Mouse (Mus musculus) brain, adult 2 months (tissue): ENCODE data around the gene Myo9a.
"Not testable (repeated sequence)": the region's sequence is repeated elsewhere in the genome, so short reads cannot be mapped to it uniquely, and the experiment has no call there.

Experiments
- DNase-seq: peaks from one replicate; pipeline ENCODE4 v3.0.0; 2011; ENCODE audit warnings: low read depth, low spot score

Myo9a gene

DNA sequence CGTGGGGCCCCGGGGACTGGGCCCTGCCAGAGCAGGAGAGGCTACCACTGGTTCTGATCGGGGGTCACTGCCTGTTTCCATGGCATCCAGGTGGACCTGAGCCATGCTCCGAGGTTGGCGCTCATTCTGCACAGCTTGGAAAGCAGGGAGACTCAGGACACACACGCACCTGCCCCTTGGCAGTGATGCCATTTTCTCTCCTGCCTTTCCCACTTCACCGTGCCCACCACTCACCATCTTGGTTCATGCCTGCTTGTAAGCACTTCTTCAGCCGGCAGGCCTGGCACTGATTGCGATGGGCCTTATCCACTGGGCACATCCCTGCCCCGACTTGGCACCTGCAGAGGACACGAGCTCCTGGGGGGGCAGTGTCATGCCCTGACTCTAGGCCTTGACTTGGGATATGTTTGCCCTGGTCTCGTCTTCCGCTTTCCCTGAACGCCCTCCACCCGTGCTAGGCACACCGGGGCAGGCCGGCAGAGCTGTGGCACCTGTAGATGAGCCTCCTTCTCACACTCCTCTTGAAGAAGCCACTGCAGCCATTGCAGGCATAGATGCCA, 198.1 kb downstream of the Myo9a start:
- DNase-seq, result no peak

DNA sequence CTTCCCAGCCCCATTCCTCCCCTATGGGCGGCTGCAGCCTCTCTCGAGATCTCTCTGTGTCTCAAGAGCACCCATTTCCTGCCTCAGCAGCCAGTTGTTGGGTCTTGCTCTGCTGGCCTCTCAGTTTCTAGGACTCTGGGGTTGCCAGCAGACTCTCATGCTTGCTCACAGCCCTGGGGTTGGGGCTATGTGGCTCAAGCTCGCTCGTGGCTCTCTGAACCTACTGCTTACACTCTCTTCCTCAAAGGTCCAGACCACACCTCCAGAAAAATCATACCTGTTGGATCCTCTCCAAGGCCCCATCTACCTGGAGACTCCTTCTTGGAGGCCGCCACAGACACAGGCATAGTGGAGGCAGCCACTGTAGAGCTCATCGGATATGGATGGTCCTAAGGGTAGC, 198.8 kb downstream of the Myo9a start:
- no peak for DNase-seq

DNA sequence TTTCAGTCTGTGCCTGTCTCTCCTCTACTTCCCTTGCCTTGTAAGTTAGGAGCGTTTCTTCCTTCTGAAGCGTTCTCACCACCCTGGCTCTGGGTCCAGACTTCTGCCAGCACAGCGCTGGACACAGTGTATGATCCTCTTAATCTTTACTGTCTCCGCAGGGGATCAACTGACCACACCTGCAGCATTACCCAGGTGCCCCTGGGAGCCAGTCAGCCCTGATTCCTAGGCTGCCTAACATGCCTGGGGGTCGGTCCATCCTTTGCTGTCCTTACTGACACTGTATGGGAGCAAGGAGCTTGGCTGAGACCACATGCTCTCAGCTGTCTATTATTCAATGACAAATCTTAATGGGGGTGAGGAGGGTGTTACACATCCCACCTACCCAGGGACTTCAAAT, 199.3 kb downstream of the Myo9a start:
- DNase-seq, result no peak

DNA sequence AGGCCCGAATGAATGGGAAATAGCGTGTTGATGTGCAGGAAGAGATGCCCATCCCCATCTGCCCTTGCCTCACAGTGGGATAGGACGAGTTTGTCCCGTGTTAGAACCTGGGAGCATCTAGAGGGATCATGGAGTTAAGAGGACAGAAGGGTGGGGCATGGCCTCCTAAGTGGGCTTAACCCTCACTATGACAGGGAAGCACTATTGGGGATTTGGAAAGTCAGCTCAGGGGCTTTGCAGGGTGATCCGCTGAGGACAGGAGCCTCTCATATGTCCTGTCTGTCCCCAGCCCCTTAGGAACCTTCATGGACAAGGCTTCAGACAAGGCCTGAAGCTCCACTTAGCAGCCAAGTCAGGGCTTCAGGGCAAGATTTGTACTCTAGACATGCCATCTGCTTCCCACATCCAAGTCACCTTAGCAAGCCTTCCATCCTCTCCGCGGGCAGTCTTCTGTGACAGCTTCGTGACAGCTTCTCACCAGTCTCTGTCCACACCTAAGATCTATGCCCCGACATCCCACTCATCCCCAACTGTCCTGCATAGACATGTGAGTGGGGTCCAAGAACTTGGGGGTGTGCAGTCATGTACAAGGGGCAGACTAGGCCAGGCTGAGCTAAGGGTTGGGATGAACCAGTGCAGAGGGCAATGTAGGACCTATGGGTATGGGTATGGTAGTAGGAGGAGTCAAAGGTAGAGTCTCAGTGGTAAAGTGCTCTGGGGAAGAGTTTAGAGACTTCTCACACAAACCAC, 200.5 kb downstream of the Myo9a start:
- no peak for DNase-seq

DNA sequence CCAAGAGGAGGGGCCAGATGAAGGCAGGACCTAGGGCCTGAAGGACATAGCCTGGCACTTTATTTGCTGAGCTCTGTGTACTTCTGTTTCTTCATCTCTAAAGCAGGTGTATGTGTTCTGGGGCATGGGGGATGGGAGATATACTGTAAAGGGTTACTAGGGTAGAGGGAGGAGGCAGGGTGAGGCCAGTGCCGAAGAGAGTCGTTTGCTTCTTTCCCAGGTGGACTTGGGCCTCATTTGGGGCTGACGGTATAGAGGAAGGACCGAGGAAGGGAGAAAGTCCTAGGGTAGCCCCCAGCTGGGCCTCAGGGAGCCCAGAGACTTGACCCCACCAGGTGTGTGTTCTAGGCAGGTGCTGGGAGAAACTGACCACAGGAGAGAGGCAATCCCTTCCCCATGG, 201.2 kb downstream of the Myo9a start:
- no peak for DNase-seq

DNA sequence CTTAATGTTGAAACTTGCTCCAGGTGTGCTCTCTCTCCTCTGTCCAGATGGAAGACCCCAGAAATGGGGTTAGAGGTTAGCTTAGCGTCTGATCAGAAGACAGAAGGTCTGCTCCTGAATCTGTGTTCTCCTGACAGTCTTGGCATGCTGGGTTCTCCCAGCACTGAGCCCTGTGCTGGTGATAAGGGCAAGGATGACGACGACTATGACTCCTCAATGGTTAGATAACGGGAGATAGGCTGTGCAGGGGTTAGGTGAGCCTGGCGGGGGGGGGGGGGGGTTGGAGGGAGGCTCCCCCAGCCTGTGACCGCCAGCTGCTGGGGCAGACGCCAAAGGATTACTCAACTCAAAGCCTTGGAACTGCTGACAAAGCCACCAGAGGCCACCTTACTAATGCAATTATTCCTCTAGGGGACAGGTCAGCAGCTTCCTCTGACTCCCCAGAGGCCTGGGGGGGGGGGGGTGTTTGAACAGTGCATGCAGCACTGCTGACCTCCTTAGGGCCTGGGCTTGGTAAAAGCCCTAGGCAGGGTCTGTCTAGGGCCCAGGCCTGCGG, 201.9 kb downstream of the Myo9a start:
- DNase-seq, result no peak

DNA sequence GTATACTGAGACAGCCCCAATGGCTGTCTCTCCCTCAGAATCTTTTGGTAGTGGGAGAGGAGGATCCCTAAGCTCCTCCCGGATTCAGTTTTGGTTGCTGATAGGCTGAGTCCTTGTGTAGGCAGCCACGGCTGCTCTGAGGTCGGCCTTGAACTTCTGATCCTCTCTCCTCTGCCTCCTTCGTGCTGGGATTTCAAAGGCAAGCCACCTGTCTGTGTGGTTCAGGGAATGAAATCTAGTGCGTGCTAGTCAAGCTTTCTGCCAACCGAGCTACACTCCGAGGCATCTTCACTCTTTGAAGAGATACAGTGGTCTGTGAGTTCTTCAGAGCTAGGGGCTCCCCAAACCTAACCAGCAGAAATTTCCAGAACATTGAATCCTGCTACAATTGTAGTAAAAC, 202.9 kb downstream of the Myo9a start:
- no peak for DNase-seq

DNA sequence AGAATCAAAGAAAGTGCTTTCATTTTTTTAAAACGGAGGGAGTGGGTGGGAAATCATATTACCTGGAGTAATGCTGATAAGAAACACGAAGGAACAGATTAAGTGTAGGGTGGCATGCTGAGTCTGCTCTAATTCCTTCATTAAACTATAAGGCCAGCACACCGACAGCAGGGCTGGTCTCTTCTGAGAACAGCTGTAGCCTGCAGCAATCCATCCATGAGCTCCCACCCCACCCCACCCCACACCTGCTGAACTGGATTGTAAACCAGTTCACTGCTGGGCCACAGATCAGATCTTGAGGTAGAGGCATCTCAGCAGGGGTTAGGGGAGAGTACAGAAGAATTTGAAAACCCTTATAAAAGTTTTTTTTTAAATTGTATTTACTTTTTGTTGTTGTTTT, 204.5 kb downstream of the Myo9a start:
- no peak for DNase-seq

DNA sequence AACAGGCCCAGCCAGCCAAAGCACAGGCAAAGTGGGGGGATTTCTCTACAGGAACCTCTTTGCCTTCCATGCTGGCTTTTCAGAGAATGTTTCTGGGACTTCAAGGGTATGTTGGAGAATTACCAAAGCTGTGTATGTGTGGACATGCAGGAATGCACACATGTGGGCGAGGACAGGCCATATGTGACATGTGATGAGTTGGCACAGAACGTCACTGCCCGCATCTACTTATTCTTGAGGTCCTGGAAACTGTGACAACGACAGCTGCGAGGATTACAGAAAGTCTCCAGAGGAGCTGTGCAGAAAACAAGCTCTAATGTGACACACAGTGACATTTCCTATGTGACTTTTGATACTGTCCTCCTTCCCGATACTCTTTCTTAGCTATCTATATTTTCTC, 205.0 kb downstream of the Myo9a start:
- DNase-seq, result no peak

DNA sequence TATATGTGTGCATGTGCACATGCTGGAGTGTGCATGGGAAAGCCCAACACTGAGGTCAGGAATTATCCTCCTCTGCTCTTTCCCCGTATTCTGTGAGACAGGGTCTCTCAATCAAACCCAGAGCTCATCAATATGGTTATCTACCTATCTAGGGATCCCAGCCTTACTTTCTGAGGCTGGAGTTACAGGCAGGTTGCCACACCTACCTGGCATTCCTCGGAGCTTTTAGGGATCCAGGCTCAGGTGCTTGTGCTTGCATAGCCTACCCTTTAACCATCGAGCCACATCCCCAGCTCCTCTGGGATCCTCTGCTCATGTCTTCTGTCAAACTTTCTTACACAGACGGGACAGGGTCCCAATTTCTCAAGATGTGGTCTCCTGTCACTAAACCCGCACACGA, 205.8 kb downstream of the Myo9a start:
- no peak for DNase-seq

DNA sequence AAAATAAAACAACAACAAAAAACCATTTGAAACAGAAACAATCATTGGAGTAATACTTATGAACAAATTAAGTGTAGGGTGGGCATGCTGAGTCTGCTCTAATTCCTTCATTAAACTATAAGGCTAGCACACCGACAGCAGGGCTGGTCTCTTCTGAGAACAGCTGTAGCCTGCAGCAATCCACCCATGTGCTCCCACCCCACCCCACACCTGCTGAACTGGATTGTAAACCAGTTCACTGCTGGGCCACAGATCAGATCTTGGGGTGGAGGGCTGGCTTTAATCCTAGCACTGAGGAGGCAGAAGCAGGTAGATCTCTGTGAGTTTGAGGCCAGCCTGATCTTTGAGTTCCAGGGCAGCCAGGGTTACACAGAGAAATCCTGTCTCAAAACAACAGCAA, 207.4 kb downstream of the Myo9a start:
- not testable (repeated sequence) for DNase-seq

DNA sequence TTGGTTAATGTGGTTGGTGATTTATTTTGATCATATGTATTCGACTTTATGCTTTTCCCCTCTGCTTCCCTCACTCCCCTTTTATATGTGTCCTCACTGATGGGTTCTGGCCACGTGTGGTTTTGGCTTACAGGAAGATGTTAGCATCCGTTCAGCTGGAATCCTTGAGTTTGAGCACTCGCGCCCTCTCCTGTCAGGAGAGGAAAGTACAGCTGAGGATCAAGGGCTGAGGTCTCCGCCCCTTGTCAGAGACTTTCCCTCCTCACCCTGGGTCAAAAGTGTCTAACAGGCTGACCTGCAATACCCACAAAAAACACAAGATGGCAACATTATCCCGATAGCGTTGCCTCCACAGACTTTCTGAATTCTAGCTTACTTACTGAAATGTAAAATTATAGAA, 208.6 kb downstream of the Myo9a start:
- peak; percentile 84 for DNase-seq

DNA sequence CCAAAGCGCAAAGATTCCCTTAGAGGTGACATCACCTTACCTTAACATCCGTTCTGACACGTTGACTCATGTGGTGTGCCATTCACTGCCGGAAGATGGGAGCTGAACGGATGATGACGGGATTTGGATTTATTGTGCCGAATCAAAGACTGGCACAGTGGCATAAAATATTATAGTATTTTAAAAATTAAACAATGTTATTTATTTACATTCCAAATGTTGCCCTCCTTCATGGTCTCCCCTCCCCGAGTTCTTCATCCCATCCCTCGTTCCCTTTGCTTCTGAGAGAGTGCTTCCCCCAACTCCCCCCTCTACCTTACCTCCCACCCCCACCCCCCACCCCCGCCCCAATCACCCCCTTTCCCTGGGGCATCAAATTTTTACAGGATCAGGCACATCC, 209.9 kb downstream of the Myo9a start, which contains the start of gene Nr2e3:
Nr2e3 (minus strand) TSS at position 101 of the 400 bp plus-strand sequence.
- DNase-seq, result no peak

DNA sequence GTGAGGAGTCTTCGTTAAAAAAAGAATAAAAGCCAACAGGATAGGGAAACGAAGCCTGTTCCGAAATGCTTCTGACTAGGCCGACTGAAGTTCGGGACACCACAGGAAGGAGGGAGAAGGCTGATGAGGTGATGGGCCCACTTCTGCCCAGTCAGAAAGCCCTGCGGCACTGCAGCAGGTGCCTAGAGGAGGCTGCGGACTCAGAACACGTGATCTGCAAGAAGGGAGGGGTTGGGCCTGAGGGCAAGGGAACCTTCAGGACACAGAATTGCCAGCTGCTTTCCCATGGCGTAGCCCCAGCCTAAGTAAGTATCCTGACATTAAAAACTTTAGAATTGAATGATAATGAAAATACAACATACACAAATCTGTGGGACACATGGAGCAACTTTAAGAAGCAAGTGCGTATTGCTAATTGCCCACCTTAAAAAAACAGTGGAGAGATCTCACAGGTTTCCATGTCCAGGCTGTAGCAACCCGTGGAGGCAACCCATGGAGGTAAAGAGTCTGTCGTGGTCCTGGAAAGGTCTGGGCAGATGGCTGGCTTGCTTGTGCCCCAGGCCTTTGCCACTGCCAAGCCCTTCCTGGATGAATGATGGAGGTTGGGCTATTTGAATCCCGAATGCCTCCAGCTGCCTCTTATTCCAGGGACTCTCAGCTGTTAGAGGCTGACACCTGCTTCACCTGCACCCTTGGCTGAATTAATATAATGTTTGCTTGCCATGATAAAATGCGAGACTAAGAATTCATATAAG, 210.7 kb downstream of the Myo9a start:
- DNase-seq, result no peak

DNA sequence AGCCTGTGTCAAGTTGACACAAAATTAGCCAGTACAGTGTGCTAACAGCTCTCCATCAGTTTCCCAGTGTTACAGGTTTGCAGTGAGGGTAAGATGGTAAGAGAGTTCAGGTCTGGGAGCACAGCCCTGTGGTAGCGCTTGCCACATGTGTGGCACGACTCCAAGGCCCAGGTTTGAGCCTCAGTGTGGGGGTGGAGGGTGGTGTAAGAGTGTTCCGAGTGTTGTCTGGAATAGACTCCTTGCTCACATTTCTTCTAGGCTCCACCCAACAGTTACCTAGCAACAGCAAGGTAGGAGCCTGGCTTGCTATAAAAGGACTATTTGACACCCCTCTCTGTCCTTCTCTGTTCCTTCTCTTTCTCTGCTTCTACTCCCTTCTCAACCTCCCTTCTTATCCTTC, 213.7 kb downstream of the Myo9a start:
- peak; percentile 78 for DNase-seq

DNA sequence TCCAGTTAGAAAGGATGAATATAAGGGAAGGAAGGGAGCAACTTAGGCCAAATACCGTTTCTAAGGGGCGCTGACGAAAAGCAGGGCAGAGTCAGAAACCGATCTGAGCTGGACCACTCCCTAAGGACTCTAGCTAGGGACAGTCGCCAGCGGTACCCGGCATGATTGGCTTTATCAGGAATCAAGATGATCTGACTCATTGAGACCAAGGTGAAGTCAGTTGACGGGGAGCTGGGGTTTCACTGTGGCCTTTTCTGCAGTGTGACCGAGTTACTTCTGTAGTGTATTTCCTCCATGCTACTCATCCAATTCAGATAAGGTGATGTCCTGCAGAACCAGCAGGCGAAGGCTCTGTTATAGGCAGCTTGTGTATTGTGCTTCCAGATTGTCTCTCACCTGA, 214.3 kb downstream of the Myo9a start:
- no peak for DNase-seq

DNA sequence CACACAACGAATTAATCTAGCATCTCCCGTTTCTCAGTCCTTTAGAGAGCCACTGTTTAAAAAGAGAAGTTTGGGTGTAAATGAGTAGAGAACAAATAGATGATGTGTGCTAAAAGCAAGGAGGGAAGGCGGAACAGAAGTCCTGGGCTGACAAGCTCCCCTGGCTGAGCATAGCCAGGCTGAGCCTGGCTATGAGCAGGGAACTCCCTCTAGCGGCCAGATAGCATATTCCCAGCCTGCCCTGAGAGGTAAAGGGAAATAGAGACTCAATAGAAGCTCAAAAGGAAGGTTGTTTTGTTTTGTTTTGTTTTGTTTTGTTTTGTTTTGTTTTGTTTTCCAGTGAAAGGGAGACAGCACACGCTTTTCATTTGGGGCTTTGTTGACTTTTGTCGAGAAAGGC, 218.7 kb downstream of the Myo9a start:
- DNase-seq, result peak; percentile 85

DNA sequence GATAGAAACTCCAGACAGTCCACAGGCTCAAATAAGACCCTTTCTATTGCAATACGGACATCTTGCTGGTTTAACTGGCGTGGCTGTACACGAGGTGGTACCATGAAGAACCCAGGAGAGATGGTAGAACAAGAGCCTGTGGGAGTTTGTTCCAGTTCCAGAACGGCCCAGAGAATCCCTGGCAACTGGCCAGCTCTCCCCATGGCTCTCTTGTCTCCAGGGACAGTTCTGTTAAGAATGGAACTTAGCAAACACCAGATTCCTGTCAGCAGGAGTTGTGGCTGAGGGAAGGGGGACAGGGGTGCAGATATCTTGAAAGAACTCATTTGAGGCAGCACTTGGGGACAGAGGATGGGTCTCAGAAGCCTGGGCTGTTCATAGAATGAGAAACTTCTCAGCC, 220.6 kb downstream of the Myo9a start:
- no peak for DNase-seq
